Mouse (Mus musculus) kidney, embryonic 16.5 days (tissue): ENCODE data around the gene Gimap9. TPM values are rescaled to one million over a fixed set of nuclear protein-coding genes. Genes with fewer than 3 reads are reported as not detected.

ENCODE experiments used
- ATAC-seq: fragments of 200-750 bp; cut with Nextera tagmentation; 2 replicates; pipeline ENCODE4 v1.8.0; 2017; ENCODE audit warnings: moderate TSS enrichment; ENCODE audit not compliant: low FRiP score, low TSS enrichment
- H3K27ac ChIP-seq: fragments of 300-500 bp; sonication (generic); 2 replicates; pipeline ENCODE4 v1.5.1; 2014; ENCODE audit warnings: low read length
- H3K27me3 ChIP-seq: fragments of 300-500 bp; sonication (generic); 2 replicates; pipeline ENCODE4 v1.6.1; 2014; ENCODE audit warnings: low read length, control low read depth, mixed read lengths; ENCODE audit not compliant: insufficient read depth
- H3K36me3 ChIP-seq: fragments of 300-500 bp; sonication (generic); 2 replicates; pipeline ENCODE4 v1.6.1; 2014; ENCODE audit warnings: low read length, control low read depth, mixed read lengths; ENCODE audit not compliant: insufficient read depth
- H3K4me1 ChIP-seq: fragments of 300-500 bp; sonication (generic); 2 replicates; pipeline ENCODE4 v1.6.1; 2014; ENCODE audit warnings: low read length, control low read depth, mixed read lengths; ENCODE audit not compliant: insufficient read depth
- H3K4me2 ChIP-seq: fragments of 300-500 bp; sonication (generic); replicated peaks from 2 replicates; pipeline ENCODE4 v1.6.1; 2014; ENCODE audit warnings: low read depth, low read length
- H3K4me3 ChIP-seq: fragments of 300-500 bp; sonication (generic); 2 replicates; pipeline ENCODE4 v1.5.1; 2014; ENCODE audit warnings: mild to moderate bottlenecking, low read length
- H3K9ac ChIP-seq: fragments of 300-500 bp; sonication (generic); replicated peaks from 2 replicates; pipeline ENCODE4 v1.6.1; 2014; ENCODE audit warnings: low read length
- H3K9me3 ChIP-seq: fragments of 300-500 bp; sonication (generic); 2 replicates; pipeline ENCODE4 v1.6.1; 2016; ENCODE audit warnings: low read length, control low read depth
- WGBS: fragments of 180-500 bp; shearing (Covaris S2); extraction: QIAGEN DNeasy Blood & Tissue Kit; methylation state at CpG from one replicate; pipeline ENCODE4 v1.1.7; 2014; 5-methylcytosine and 5-hydroxymethylcytosine counted together
- polyA plus RNA-seq: library from polyadenylated mRNA; unstranded; fragments of >200 nt; fragmentation: Nextera tagmentation; extraction: Ambion mirVana; gene quantifications from 2 replicates; pipeline ENCODE4 v1.2.1, GENCODE M21; 2015

Gene Gimap9
- polyA plus RNA-seq, 1 experiment from 2014 or later = 14.8 TPM

DNA sequence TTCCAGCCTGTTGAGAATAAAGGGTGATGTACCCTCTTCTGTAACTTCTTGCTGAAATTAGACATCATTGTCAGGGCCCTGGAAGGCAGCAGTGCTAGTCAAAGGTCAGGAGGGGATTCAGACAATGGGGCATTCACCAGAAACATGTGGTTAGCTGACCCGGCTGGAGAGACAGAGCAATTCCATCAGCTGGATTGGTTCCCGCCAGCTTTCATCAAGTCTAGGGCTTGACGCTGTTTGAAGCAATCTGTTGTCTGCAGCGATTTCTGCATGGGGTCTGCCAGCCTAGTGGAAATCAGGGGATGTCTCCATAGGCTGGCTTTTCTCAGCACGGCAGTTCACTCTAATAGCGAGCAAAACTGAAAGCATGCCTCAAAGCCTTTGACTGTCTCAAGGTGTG, 39.4 kb upstream of the Gimap9 start:
- Histone ChIP-seq H3K4me3 (no peak overlapping the region), H3K4me1 (no peaks in the 10 kb centered on the region), H3K4me2 (no peak overlapping the region), H3K9ac (no peak overlapping the region), H3K36me3 (no peaks in the 10 kb centered on the region), H3K9me3 (no peaks in the 10 kb centered on the region), H3K27me3 (no peaks in the 10 kb centered on the region), H3K27ac (no peak overlapping the region)
- no peak for ATAC-seq
- 70% methylated on average over 6 of the region's 6 CpGs for WGBS

DNA sequence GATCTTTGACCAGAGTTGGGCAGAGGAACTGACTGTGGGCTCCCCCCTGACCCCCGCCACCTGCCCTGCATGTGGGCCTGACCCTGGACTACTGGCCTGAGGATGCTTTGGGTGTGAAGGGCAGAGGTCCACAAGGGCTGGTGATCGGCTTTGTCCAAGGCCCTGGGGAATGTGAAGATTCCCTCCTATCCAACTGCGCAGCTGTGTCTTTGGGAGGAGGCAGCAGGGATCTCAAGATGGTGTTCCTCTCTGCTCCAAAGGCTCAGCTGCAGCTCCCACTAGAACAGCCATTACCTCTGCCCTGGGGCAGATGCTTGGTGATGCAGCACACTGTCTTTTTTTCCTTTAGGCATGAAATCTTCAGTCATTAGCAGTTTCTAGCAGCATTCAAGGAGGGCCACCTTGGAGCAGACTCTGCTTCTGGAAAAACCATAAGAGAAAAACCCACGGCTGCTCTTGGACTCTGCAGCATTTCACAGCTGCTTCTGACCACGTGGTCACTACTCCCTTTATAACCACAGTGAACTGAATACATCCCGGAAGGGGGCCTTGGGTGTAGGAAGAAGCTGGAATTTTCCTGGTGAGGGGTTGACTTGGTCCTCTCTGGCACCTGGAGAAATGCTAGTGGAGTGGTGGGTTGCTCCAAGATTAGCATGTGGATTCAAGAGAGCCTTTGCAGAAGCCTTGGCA, 38.0 kb upstream of the Gimap9 start:
- no peaks in the 10 kb centered on the region for H3K27me3 ChIP-seq
- no peak for ATAC-seq

GRCm38 (mm10) chr6:48638553-48638952, 37.4 kb upstream of the Gimap9 start:
- H3K36me3 ChIP-seq = no peaks in the 10 kb centered on the region
- no peak overlapping the region for H3K9ac ChIP-seq
- H3K4me2 ChIP-seq = no peak overlapping the region
- no peak overlapping the region for H3K4me3 ChIP-seq
- H3K27me3 ChIP-seq = no peaks in the 10 kb centered on the region
- ATAC-seq = no peak
- WGBS = 69% methylated on average over 2 of the region's 2 CpGs
- no peak overlapping the region for H3K27ac ChIP-seq
- no peaks in the 10 kb centered on the region for H3K4me1 ChIP-seq
- no peaks in the 10 kb centered on the region for H3K9me3 ChIP-seq

More for the DNA sequence above, 38.0 kb upstream of the Gimap9 start:
- no peak overlapping the region for H3K27ac ChIP-seq
- no peak overlapping the region for H3K4me3 ChIP-seq
- no peaks in the 10 kb centered on the region for H3K9me3 ChIP-seq
- 63% methylated on average over 6 of the region's 6 CpGs for whole genome bisulfite sequencing
- H3K36me3 ChIP-seq = no peaks in the 10 kb centered on the region
- H3K4me1 ChIP-seq = no peaks in the 10 kb centered on the region
- H3K9ac ChIP-seq = no peak overlapping the region
- H3K4me2 ChIP-seq = no peak overlapping the region

DNA sequence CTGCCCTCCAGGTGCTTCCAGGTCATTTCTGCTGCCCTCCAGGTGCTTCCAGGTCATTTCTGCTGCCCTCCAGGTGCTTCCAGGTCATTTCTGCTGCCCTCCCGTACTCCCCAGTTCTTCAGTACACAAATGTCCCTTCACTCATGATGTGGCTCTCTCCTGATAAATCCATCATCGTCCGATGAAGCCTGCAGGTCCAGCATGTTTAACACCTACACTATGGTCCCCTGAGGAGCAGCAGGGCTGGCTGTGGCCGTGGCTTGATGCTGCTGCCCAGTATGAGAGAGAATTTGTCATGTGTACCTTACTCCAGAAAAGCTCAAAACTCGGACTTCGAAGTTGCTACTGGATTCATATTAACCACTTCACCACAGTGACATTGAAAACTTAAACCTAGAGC, 34.5 kb upstream of the Gimap9 start:
- Histone ChIP-seq H3K4me1 (no peaks in the 10 kb centered on the region), H3K36me3 (no peaks in the 10 kb centered on the region), H3K27me3 (no peaks in the 10 kb centered on the region), H3K4me2 (no peak overlapping the region), H3K4me3 (no peak overlapping the region), H3K9me3 (no peaks in the 10 kb centered on the region), H3K9ac (no peak overlapping the region), H3K27ac (no peak overlapping the region)
- WGBS = 71% methylated on average over 6 of the region's 6 CpGs
- ATAC-seq = no peak

DNA sequence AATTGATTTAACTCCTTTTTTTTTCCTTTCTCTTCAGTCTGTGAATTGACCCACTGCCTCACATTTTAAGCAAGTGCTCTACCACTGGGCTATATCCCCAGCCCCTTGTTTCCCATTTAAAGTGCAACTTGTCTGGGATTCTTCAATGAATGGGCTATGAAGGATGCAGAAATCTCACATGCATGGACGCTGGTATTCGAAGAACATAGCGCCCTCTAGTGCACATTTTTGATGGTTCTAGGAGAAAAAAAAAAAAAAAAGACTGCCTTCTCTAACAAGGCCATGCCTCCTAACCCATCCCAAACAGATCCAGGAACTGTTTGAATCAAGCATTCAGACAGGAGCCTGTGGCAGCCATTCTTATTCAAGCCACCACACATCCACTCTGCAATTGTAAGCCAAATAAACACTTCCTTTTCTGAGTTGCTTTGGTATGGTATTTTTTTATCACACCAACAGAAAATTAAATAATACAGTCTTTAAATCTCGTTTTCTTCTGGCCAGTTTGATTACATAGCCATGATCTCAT, 33.1 kb upstream of the Gimap9 start:
- ATAC-seq = peak; percentile 54; the same call in 1 of the 2 replicates
- Histone ChIP-seq H3K9ac (no peak overlapping the region), H3K27ac (no peak overlapping the region), H3K4me1 (no peaks in the 10 kb centered on the region), H3K36me3 (no peaks in the 10 kb centered on the region), H3K9me3 (no peaks in the 10 kb centered on the region), H3K4me3 (no peak overlapping the region), H3K4me2 (no peak overlapping the region), H3K27me3 (no peaks in the 10 kb centered on the region)
- 20% methylated on average over 4 of the region's 4 CpGs for WGBS

DNA sequence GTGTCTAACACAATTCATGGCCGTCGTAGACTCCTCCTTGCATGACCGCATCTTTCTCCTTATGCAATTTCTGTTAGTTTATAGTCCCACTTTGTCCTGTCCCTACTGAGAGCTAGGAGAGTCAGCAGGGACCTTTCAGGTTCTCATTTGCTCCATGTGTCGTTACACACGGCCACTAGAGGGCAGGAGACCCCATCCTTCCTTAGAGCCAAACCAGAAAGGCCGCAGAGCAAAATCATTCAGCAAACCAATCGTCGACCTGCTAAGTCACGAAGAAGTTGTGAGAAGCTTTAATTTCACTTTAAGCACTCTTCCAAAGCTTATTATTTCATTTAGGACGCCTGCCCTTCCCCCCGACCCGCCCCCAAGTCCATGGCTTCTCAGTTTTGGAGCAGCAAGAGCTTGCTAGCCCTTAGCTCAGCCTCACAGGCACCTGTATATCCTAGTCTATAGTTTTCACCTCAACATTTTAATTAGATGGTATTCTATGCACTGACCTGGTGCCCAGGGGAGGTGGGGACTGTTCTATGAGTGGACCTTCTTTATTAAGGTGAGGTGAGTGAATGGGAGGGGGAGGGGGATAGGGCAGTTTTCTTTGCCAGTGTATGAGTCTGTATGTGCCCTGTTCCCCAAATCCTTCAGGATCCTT, 30.1 kb upstream of the Gimap9 start:
- ATAC-seq = peak; percentile 35; the same call in 1 of the 2 replicates

GRCm38 (mm10) chr6:48646309-48646690, 29.6 kb upstream of the Gimap9 start:
- no peak for ATAC-seq
- no peak overlapping the region for H3K4me3 ChIP-seq
- 78% methylated on average over 4 of the region's 4 CpGs for WGBS

More for the DNA sequence above, 30.1 kb upstream of the Gimap9 start:
- Histone ChIP-seq H3K4me3 (no peak overlapping the region), H3K27ac (no peak overlapping the region), H3K4me2 (no peak overlapping the region), H3K27me3 (no peaks in the 10 kb centered on the region), H3K4me1 (no peaks in the 10 kb centered on the region), H3K9me3 (no peaks in the 10 kb centered on the region), H3K36me3 (no peaks in the 10 kb centered on the region), H3K9ac (no peak overlapping the region)
- 10% methylated on average over 12 of the region's 12 CpGs for WGBS

GRCm38 (mm10) chr6:48646995-48647394, 28.9 kb upstream of the Gimap9 start, which contains the start of gene Gimap8:
Gene Gimap8, plus strand, starts transcription at chr6:48647234.
- H3K27me3 ChIP-seq = no peaks in the 10 kb centered on the region
- no peak within 1 kb of the TSS for H3K27ac ChIP-seq
- no peaks in the 10 kb centered on the region for H3K36me3 ChIP-seq
- H3K9me3 ChIP-seq = no peaks in the 10 kb centered on the region
- no peak within 1 kb of the TSS for H3K4me3 ChIP-seq
- no peaks in the 10 kb centered on the region for H3K4me1 ChIP-seq
- 33% methylated on average over 3 of the region's 3 CpGs for WGBS
- H3K9ac ChIP-seq = 0 out of 2 replicates have a peak within 1 kb of the TSS, but pooled peaks have one; percentile 20
- peak within 1 kb of the TSS; percentile 20 for H3K4me2 ChIP-seq
- peak; percentile 61; the same call in 1 of the 2 replicates for ATAC-seq

More at GRCm38 (mm10) chr6:48646309-48646690, 29.6 kb upstream of the Gimap9 start:
- no peak overlapping the region for H3K4me2 ChIP-seq
- H3K9me3 ChIP-seq = no peaks in the 10 kb centered on the region
- no peak overlapping the region for H3K27ac ChIP-seq
- H3K36me3 ChIP-seq = no peaks in the 10 kb centered on the region
- no peaks in the 10 kb centered on the region for H3K27me3 ChIP-seq
- no peak overlapping the region for H3K9ac ChIP-seq
- H3K4me1 ChIP-seq = no peaks in the 10 kb centered on the region

GRCm38 (mm10) chr6:48647611-48648010, 28.3 kb upstream of the Gimap9 start:
- Histone ChIP-seq H3K27me3 (no peaks in the 10 kb centered on the region), H3K4me1 (no peaks in the 10 kb centered on the region), H3K36me3 (no peaks in the 10 kb centered on the region), H3K9ac (no peak overlapping the region), H3K4me2 (peak overlapping the region; percentile 20; the same call in 1 of the 2 replicates), H3K27ac (no peak overlapping the region), H3K4me3 (no peak overlapping the region), H3K9me3 (no peaks in the 10 kb centered on the region)
- WGBS = 91% methylated on average over 2 of the region's 2 CpGs
- no peak for ATAC-seq

DNA sequence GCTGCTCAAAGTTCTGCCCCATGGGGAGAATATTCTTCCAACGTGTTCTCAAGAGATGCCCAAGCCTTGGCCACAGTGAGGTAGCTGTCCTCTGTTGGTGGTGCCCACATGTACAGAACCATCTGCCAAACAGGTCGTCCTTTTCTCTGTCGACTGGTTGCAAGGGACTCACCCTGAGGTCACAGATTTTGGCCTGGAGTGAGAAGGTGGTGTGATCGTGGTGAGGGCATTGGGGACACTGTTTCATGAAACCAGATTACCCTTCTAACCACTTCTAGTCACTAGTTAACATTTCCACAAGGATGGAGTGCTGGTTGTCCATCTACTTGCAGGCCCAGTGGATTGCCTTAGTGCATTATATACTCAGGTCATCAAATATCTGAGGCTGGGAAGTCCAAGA, 27.1 kb upstream of the Gimap9 start:
- Histone ChIP-seq H3K4me3 (no peak overlapping the region), H3K4me2 (no peak overlapping the region), H3K27me3 (no peaks in the 10 kb centered on the region), H3K9me3 (no peaks in the 10 kb centered on the region), H3K36me3 (no peaks in the 10 kb centered on the region), H3K4me1 (no peaks in the 10 kb centered on the region), H3K27ac (no peak overlapping the region), H3K9ac (no peak overlapping the region)
- no peak for ATAC-seq
- WGBS = 88% methylated on average over 4 of the region's 4 CpGs
